Mouse (Mus musculus) erythroblast, adult 5-6 weeks (primary cell): ENCODE data around the gene Cyp11a1. TPM values are rescaled to one million over a fixed set of nuclear protein-coding genes. Genes with fewer than 3 reads are reported as not detected.

Source experiments
- ATAC-seq: replicated peaks from 2 replicates; pipeline ENCODE4 v1.8.0; 2016; ENCODE audit warnings: moderate number of reproducible peaks, mild to moderate bottlenecking, moderate TSS enrichment, inconsistent platforms; ENCODE audit not compliant: poor library complexity, low FRiP score, severe bottlenecking
- total RNA-seq, 2 experiments: library from RNA; stranded (forward) in 1 of 2; stranded (reverse) in 1 of 2; fragments of 150-400 nt in 1 of 2; fragments of 200-764, 138-1000 nt in 1 of 2; gene quantifications; 2 replicates each; pipeline versions ENCODE4 v1.2.3 to v1.2.4; 2015 to 2017; ENCODE audit warnings: low replicate concordance in 2 of 2

The Cyp11a1 gene
- total RNA-seq, 2 experiments from 2014 or later = 2.3 TPM

DNA sequence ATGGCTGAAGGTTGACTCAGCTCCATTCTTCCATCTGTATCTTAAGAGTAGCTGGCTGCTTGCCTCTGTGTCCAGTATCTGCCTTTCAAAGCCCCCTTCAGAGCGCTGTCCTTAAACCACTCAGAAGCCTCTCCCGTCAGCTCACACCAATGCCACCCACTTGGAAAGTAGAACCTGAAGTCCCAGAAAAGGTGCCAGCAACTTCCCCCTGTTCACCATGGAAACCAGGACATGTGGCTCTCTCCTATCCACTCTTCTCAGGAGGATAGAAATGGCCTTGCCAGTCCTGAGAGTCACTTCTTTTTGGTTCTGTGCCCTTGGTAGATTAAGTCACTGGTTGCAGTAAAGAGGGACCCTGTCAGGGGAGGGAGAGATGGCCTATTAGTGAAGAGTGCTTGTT lies 7.5 kb upstream of the Cyp11a1 start:
- ATAC-seq = no peak

DNA sequence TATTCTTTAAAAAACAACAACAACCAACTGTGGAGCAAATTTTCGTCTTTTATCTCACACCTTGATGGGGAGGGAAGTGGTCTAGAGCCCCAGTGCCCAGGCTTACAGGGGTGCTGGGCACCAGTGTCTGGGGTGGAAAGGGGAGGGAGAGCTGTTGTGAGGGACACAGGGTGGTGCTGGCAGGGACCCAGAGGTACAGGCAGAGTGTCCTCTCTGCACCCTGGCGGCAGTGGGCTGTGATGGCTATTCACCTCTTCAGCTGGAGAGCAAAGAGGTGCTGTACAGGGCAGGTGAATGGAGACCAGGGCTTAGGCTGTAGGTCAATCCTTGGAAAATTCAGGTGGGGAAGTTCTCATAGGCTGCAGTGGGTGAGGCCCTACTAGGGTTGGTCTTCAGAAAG lies 6.5 kb upstream of the Cyp11a1 start:
- no peak for ATAC-seq

GRCm38 (mm10) chr9:58003272-58003671 lies 2.9 kb upstream of the Cyp11a1 start:
- no peak for ATAC-seq

- no peak for ATAC-seq
Observed at GRCm38 (mm10) chr9:58008336-58009014, 2.3 kb downstream of the Cyp11a1 start.

DNA sequence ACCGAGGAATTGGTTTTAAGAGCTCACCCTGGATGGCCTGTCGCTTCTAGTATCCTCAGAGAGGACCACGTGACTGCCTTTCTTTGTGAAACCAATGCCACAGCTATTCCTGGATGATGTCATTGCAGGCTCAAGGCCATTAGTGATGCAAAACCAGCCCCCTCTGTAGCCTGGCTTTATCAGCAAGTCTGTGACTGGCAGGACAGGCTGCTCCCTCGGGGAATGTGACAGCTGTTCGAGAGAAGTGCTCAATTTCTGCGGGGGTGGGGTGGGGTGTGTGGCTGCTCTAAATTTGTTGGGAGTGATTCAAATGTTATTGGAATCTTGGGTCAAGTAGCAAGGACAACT lies 2.8 kb downstream of the Cyp11a1 start:
- no peak for ATAC-seq

DNA sequence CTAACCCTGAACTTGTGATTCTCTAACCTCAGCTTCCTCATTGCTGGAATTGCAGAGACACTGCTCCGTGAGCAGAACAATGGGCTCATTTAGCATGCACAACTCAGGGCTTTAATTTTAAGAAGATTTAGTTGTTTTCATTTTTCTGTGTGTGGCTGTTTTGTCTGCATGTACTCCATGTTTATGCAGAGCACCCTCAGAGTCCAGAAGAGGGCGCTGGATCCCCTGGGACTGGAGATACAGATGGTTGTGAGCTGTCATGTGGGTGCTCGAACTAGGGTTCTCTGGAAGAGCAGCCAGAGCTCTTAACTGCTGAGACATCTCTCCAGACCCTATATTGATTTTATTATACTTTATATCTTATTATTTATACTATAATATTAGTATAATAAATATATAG lies 3.4 kb downstream of the Cyp11a1 start:
- ATAC-seq = no peak

- ATAC-seq = no peak
Observed at GRCm38 (mm10) chr9:58011027-58011426, 4.8 kb downstream of the Cyp11a1 start.

DNA sequence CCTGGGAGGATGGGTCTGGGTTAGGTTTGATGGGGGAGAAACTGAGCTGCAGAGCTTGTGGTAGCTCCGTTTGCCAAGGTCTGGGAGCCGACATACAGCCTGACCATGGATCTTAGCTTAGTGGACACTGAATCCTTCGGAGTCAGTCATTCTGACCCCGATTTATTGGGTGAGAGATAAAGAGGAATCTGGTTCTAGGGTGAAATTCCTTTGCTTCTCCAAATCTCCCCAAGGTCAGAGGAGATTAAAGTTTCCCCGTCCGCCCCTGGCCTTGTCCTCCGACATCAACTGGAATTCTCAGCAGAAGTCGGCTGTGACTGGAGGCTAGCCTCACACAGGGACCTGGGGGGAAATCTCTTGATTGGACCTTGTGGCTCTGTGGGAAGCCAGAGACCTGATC lies 5.3 kb downstream of the Cyp11a1 start:
- no peak for ATAC-seq

DNA sequence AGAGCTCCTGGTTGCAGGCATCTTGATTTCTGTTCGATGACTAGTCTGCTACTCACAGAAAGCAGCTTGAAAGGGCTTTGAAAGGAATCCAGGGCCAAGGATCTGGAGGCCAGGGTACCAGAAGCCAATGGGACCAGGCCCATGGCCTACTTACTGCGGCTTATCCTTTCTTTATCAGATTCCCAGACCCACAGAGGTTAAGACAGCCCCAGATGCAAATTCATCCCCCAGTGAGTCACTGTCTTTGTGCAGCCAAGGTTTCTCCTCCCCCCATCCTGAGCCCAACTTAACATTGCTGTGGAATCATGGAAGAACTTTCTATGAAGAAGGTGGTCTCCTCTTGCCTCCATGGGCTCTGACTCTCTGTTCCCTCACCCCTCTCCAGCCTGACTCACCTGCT lies 6.3 kb downstream of the Cyp11a1 start:
- no peak for ATAC-seq

- ATAC-seq = no peak
Observed at GRCm38 (mm10) chr9:58012935-58013334, 6.7 kb downstream of the Cyp11a1 start.

DNA sequence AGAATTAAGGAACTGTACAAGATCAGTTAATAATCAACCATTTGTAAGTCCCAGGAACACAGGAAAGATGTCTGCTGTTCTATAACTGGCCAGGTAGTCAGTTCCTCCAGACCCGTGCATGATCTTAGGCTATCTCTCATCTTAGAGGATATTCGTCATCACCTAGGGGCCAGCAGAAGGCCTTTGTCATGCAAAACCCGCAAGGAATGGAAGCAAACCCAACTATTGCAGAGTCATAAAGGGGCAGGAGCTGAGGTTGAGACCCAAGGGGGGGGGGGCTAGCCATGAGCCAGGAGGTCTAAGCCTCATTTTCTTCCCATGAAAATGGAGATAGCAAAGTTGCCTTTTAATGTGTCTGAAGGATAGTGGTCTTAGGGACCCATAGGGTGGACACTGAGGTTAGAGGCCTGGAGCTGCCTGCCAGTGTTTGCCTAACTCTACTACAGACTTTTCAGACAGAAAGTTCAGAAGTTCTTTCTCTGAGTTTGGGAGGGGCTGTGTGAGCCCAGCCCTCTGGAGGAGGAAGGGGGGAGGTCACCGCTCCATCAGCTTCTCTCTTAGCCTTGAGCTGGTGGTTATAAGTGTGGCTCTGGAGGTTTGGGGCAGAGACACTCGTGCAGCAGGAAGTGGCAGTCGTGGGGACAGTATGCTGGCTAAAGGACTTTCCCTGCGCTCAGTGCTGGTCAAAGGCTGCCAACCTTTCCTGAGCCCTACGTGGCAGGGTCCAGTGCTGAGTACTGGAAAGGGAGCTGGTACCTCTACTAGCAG lies 8.4 kb downstream of the Cyp11a1 start:
- no peak for ATAC-seq

- ATAC-seq = no peak
Observed at GRCm38 (mm10) chr9:58015856-58016255, 9.6 kb downstream of the Cyp11a1 start.

GRCm38 (mm10) chr9:58016962-58017361 lies 10.8 kb downstream of the Cyp11a1 start:
- ATAC-seq = no peak

- ATAC-seq = 0 out of 2 replicates have a peak, but pooled peaks have one; percentile 14
Observed at GRCm38 (mm10) chr9:58018385-58018784, 12.2 kb downstream of the Cyp11a1 start.

DNA sequence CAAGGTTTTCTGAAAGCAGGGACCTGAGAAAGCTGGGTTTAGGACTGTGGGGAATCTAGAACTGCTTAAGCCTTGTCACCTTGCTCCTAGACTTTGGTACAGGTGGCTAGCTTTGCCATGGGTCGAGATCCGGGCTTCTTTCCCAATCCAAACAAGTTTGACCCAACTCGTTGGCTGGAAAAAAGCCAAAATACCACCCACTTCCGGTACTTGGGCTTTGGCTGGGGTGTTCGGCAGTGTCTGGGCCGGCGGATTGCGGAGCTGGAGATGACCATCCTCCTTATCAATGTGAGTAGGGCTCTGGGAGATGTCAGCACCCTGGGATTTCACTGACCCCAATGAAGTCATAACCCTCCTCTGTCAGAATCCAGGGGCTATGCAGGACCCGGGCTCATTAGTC lies 19.8 kb downstream of the Cyp11a1 start:
- no peak for ATAC-seq

GRCm38 (mm10) chr9:58027426-58028180 lies 21.4 kb downstream of the Cyp11a1 start:
- ATAC-seq = no peak

GRCm38 (mm10) chr9:58028841-58029240 lies 22.6 kb downstream of the Cyp11a1 start:
- ATAC-seq = no peak

DNA sequence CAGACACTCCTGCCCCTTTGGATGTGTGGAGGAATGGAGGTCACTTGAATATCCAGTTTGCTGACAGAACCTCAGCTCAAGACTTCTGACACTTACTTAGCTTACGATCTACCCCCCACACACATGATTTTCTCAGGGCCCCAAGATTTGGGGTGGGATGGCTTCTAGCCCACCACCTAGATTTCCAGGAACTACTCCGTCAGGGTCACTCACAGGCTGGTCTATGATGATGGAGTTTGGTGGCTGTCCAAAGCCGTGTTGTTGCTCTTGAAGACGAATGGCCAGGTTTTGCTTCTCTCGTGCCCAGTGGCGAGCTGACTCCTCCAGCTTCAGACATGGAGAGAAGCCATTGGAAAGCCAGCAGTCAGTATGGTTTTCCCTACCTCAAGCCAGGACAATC lies 23.4 kb downstream of the Cyp11a1 start:
- ATAC-seq = no peak

GRCm38 (mm10) chr9:58031895-58032294 lies 25.7 kb downstream of the Cyp11a1 start:
- ATAC-seq = no peak

- ATAC-seq = no peak
Observed at GRCm38 (mm10) chr9:58035519-58035918, 29.3 kb downstream of the Cyp11a1 start.
